Mouse (Mus musculus): Measurements from ENCODE around the gene Gm10428. TPM values are rescaled to one million over a fixed set of nuclear protein-coding genes. Genes with fewer than 3 reads are reported as not detected.

Gene Gm10428
- polyA plus RNA-seq, 1 experiment from 2014 or later, result not detected

DNA sequence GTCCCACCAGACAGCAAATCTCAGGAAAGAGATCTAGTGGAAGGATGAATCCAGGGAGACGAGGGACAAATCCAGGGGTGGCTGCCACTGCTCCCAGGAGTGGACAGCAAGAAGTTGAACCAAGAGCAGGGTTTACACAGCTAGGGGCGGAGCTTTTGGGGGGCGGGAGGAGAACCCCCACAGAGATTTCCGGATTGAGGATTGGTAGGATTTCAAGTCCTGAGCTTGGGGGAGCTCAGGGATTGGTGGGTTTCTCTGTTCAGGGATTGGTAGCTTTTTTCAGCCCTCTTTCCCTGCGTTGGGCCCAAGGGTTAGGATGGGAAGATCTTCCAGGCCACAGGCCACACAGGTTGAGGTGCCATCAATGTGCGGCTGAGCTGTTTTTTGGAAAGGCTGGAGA is 5.0 kb downstream of the Gm10428 start:
- Histone ChIP-seq H3K4me2 (ENCODE audit: low read length) (no peak overlapping the region), H3K4me1 (ENCODE audit: control insufficient read depth, insufficient read depth, low read depth, low read length) (peaks cover 5% of the 10 kb centered on the region), H3K36me3 (ENCODE audit: control insufficient read depth, insufficient read depth, low read length) (no peaks in the 10 kb centered on the region), H3K27me3 (replicated peaks; ENCODE audit: control insufficient read depth, insufficient read depth, low read length) (no peaks in the 10 kb centered on the region), H3K9ac (ENCODE audit: low read depth, low read length) (no peak overlapping the region), H3K4me3 (ENCODE audit: low read length) (no peak overlapping the region), H3K27ac (ENCODE audit: low read depth, low read length) (no peak overlapping the region), H3K9me3 (ENCODE audit: control insufficient read depth, low read length) (no peaks in the 10 kb centered on the region)
- 82% methylated on average over 6 of the region's 6 CpGs for WGBS
- ATAC-seq, result no peak

DNA sequence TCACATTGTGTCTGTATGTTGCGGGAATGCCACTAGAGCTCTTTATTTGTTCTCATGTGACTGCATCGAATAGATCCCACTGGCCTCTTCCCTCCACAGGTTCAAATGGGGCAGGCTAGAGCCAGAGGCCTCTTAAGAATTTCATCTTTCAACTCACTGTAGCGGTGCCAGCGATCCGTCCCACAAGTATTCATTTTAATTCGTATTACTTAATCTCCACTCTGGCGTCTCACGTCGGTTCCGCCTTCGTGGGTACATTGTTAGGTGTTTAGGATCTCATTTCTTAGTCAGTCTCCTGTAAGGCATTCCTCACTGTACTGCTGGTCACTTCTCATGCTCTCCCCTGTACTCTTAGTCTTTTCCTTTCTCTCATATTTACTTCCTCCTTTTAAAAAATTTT is 5.6 kb downstream of the Gm10428 start:
- ATAC-seq, result no peak
- peaks cover 5% of the 10 kb centered on the region for H3K4me1 ChIP-seq (ENCODE audit: control insufficient read depth, insufficient read depth, low read depth, low read length)
- no peak overlapping the region for H3K27ac ChIP-seq (ENCODE audit: low read depth, low read length)
- no peaks in the 10 kb centered on the region for H3K36me3 ChIP-seq (ENCODE audit: control insufficient read depth, insufficient read depth, low read length)
- H3K4me3 ChIP-seq (ENCODE audit: low read length), result no peak overlapping the region
- WGBS, result 85% methylated on average over 11 of the region's 11 CpGs
- H3K27me3 ChIP-seq (replicated peaks; ENCODE audit: control insufficient read depth, insufficient read depth, low read length), result no peaks in the 10 kb centered on the region
- no peaks in the 10 kb centered on the region for H3K9me3 ChIP-seq (ENCODE audit: control insufficient read depth, low read length)
- no peak overlapping the region for H3K9ac ChIP-seq (ENCODE audit: low read depth, low read length)
- no peak overlapping the region for H3K4me2 ChIP-seq (ENCODE audit: low read length)

DNA sequence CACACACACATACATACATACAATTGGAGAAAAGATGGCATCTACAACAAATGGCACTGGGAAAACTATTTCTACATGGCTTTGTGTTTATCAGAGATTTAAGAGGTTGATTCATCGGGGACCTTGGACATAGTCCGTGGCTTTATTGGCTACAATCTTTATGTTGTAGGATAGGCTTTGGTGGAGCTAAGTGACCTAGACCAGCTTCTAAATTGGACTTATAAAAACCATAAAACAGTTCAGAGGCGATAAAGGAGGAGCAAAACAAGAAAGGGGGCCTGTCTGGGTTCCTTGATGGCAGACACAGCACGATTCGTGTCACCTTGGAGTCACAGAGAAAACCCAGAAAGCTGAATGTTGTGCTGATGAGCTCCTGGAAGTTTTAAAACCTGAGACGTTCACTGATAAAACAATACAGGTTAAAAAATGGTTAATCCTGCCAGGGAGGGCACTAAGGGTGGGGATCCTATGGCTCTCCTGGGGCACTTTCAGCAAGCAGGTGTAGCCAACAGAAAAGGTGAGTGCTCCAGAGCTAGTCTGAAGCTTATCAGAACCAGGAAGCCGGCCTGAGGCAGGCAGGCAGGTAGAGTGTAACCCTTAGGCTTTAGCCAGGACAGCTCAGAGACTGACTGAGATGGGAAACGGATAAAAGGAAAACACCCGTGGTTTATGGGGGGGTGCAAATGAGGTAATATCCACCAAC is 8.0 kb downstream of the Gm10428 start:
- no peak overlapping the region for H3K4me3 ChIP-seq (ENCODE audit: low read length)
- no peak overlapping the region for H3K27ac ChIP-seq (ENCODE audit: low read depth, low read length)
- H3K4me2 ChIP-seq (ENCODE audit: low read length), result no peak overlapping the region
- no peaks in the 10 kb centered on the region for H3K36me3 ChIP-seq (ENCODE audit: control insufficient read depth, insufficient read depth, low read length)
- no peaks in the 10 kb centered on the region for H3K27me3 ChIP-seq (replicated peaks; ENCODE audit: control insufficient read depth, insufficient read depth, low read length)
- peaks cover 5% of the 10 kb centered on the region for H3K4me1 ChIP-seq (ENCODE audit: control insufficient read depth, insufficient read depth, low read depth, low read length)
- 82% methylated on average over 9 of the region's 9 CpGs for WGBS
- ATAC-seq, result no peak
- no peak overlapping the region for H3K9ac ChIP-seq (ENCODE audit: low read depth, low read length)
- no peaks in the 10 kb centered on the region for H3K9me3 ChIP-seq (ENCODE audit: control insufficient read depth, low read length)

DNA sequence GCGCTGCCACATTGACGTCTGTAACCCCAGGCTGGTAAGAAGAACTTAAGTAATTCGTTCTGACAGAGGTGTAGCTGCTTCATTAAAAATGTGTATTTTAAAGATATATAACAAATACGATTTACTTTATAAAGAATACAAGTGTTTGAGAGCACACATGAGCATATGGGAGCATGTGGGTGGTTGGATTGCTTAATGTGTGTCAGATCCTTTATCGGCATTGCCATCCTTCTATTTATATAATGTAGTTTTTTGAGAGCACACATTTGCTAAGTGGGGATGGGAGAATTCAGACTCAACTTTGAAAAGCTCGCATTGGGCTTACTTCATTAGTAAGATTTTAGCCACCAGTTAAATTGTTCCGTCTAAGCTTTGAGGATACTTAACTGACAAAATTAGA is 23.6 kb downstream of the Gm10428 start:
- H3K4me2 ChIP-seq (ENCODE audit: low read length), result no peak overlapping the region
- H3K4me1 ChIP-seq (ENCODE audit: control insufficient read depth, insufficient read depth, low read depth, low read length), result no peaks in the 10 kb centered on the region
- 94% methylated on average over 7 of the region's 7 CpGs for WGBS
- H3K9ac ChIP-seq (ENCODE audit: low read depth, low read length), result no peak overlapping the region
- H3K36me3 ChIP-seq (ENCODE audit: control insufficient read depth, insufficient read depth, low read length), result peaks cover 48% of the 10 kb centered on the region
- H3K27me3 ChIP-seq (replicated peaks; ENCODE audit: control insufficient read depth, insufficient read depth, low read length), result no peaks in the 10 kb centered on the region
- H3K4me3 ChIP-seq (ENCODE audit: low read length), result no peak overlapping the region
- ATAC-seq, result no peak
- H3K27ac ChIP-seq (ENCODE audit: low read depth, low read length), result no peak overlapping the region
- H3K9me3 ChIP-seq (ENCODE audit: control insufficient read depth, low read length), result peaks cover 51% of the 10 kb centered on the region

- no peaks in the 10 kb centered on the region for H3K27me3 ChIP-seq (replicated peaks; ENCODE audit: control insufficient read depth, insufficient read depth, low read length)
- H3K36me3 ChIP-seq (ENCODE audit: control insufficient read depth, insufficient read depth, low read length), result peaks cover 17% of the 10 kb centered on the region
- peak within 1 kb of the TSS; percentile 75 for H3K4me3 ChIP-seq (ENCODE audit: low read length)
- H3K9ac ChIP-seq (ENCODE audit: low read depth, low read length), result peak within 1 kb of the TSS; percentile 84
- peak within 1 kb of the TSS; percentile 70 for H3K4me2 ChIP-seq (ENCODE audit: low read length)
- peaks cover 8% of the 10 kb centered on the region for H3K9me3 ChIP-seq (ENCODE audit: control insufficient read depth, low read length)
- peak within 1 kb of the TSS; percentile 72 for H3K27ac ChIP-seq (ENCODE audit: low read depth, low read length)
- peaks cover 7% of the 10 kb centered on the region for H3K4me1 ChIP-seq (ENCODE audit: control insufficient read depth, insufficient read depth, low read depth, low read length)
- ATAC-seq, result peak; percentile 98
- WGBS, result 5% methylated on average over 34 of the region's 34 CpGs
Observed at GRCm38 (mm10) chr11:62788935-62789616, 36.2 kb downstream of the Gm10428 start, which contains the start of gene Zfp286. TSS of gene Zfp286 (minus strand) at chr11:62789462.

DNA sequence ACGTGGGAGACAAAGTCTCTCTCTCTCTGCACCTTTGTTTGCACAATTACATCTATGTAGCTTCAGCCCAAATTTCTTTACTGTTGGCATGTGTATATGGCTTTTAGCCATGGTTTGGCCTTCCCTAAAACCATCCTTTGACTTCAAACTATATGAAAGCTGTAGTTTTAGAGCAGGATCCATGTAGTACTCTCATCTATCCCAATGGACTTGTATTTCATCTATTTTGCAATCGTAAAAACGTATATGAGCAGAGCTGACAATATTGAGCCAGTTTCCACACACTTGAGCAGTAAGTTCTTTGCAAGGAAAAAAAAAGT is 36.7 kb downstream of the Gm10428 start:
- peak overlapping the region; percentile 72 for H3K27ac ChIP-seq (ENCODE audit: low read depth, low read length)
- no peaks in the 10 kb centered on the region for H3K27me3 ChIP-seq (replicated peaks; ENCODE audit: control insufficient read depth, insufficient read depth, low read length)
- peaks cover 4% of the 10 kb centered on the region for H3K9me3 ChIP-seq (ENCODE audit: control insufficient read depth, low read length)
- H3K4me3 ChIP-seq (ENCODE audit: low read length), result peak overlapping the region; percentile 75
- 49% methylated on average over 3 of the region's 3 CpGs for WGBS
- H3K36me3 ChIP-seq (ENCODE audit: control insufficient read depth, insufficient read depth, low read length), result peaks cover 12% of the 10 kb centered on the region
- peak overlapping the region; percentile 64 for H3K9ac ChIP-seq (ENCODE audit: low read depth, low read length)
- peak overlapping the region; percentile 70 for H3K4me2 ChIP-seq (ENCODE audit: low read length)
- peaks cover 7% of the 10 kb centered on the region for H3K4me1 ChIP-seq (ENCODE audit: control insufficient read depth, insufficient read depth, low read depth, low read length)
- no peak for ATAC-seq

Other genes with a start within 250 kb of the Gm10428 start
- 23.8 and 50.7 TPM in 2 replicates for gene Cenpv, start 213.8 kb upstream of the Gm10428 start, polyA plus RNA-seq (2015; fragmentation: Nextera tagmentation; extraction: Ambion mirVana)
- gene Ubb, start 201.9 kb upstream of the Gm10428 start, polyA plus RNA-seq (2015; fragmentation: Nextera tagmentation; extraction: Ambion mirVana), result 4,470 and 4,568 TPM in 2 replicates
- 35.3 and 36.6 TPM in 2 replicates for gene Trpv2, start 178.6 kb upstream of the Gm10428 start, polyA plus RNA-seq (2015; fragmentation: Nextera tagmentation; extraction: Ambion mirVana)
- gene Lrrc75a, start 104.6 kb upstream of the Gm10428 start, polyA plus RNA-seq (2015; fragmentation: Nextera tagmentation; extraction: Ambion mirVana), result 8.4 and 9.7 TPM in 2 replicates
- gene Mmgt2, start 104.4 kb upstream of the Gm10428 start, polyA plus RNA-seq (2015; fragmentation: Nextera tagmentation; extraction: Ambion mirVana), result 26.4 and 26.7 TPM in 2 replicates
- gene Zfp287, start 21.2 kb upstream of the Gm10428 start, polyA plus RNA-seq (2015; fragmentation: Nextera tagmentation; extraction: Ambion mirVana), result 17.9 and 18.5 TPM in 2 replicates
- 25.7 and 29.6 TPM in 2 replicates for gene Zfp286, start 36.4 kb downstream of the Gm10428 start, polyA plus RNA-seq (2015; fragmentation: Nextera tagmentation; extraction: Ambion mirVana)
- gene Trim16, start 67.1 kb downstream of the Gm10428 start, polyA plus RNA-seq (2015; fragmentation: Nextera tagmentation; extraction: Ambion mirVana), result 8.0 and 8.4 TPM in 2 replicates
- gene Fbxw10, start 94.0 kb downstream of the Gm10428 start, polyA plus RNA-seq (2015; fragmentation: Nextera tagmentation; extraction: Ambion mirVana), result 0.34 and 0.55 TPM in 2 replicates
- gene Tvp23b, start 126.4 kb downstream of the Gm10428 start, polyA plus RNA-seq (2015; fragmentation: Nextera tagmentation; extraction: Ambion mirVana), result 59.0 and 60.3 TPM in 2 replicates
- gene Cdrt4, start 198.1 kb downstream of the Gm10428 start, polyA plus RNA-seq (2015; fragmentation: Nextera tagmentation; extraction: Ambion mirVana), result 0.23 TPM in 1 of 2 replicates, not detected in the other